Mouse (Mus musculus): Measurements from ENCODE around the gene Ushbp1. TPM values are rescaled to one million over a fixed set of nuclear protein-coding genes. Genes with fewer than 3 reads are reported as not detected.

The Ushbp1 gene
- polyA plus RNA-seq, 1 experiment from 2014 or later: 5.6 TPM

DNA sequence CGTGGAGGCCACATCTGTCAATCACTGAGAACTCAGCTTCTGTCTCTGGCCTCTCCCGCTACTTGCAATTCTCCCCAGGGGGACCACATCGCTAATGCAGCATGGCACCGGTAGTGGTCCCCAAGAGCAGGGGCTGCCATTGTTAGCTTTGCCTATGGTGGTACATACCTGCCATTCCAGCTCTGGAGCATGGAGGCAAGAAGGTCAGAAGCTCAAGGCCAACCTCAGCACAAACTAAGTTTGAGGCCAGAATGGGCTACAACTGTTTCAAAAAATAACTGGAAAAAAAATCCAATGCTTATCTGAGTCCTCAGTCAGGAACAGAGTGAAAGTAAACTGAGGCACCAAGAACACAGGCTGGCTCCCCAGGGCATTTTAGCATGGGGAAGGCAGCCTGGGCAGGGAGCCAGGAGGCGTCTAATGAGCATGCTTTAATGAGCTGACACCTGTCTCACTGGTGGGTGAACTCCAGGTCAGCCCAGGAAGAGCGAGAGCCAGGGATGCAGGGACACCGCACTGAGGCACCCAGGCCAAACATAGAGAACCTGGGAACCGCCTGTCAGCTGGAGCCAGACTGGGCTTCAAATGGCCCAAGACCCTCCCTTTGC lies 19.1 kb downstream of the Ushbp1 start:
- peaks cover 24% of the 10 kb centered on the region for H3K27me3 ChIP-seq
- H3K4me1 ChIP-seq: peaks cover 52% of the 10 kb centered on the region
- no peak overlapping the region; the same call in 1 of the 2 replicates for H3K9ac ChIP-seq (replicated peaks)
- peak overlapping the region; percentile 38 for H3K4me3 ChIP-seq
- ATAC-seq (ENCODE audit: low FRiP score, low read depth): no peak
- WGBS: 40% methylated on average over 8 of the region's 8 CpGs
- peak overlapping the region; percentile 56 for H3K4me2 ChIP-seq (replicated peaks)
- peaks cover 31% of the 10 kb centered on the region for H3K36me3 ChIP-seq
- H3K27ac ChIP-seq (replicated peaks): peak overlapping the region; percentile 68; the same call in 1 of the 2 replicates
- H3K9me3 ChIP-seq: no peaks in the 10 kb centered on the region

DNA sequence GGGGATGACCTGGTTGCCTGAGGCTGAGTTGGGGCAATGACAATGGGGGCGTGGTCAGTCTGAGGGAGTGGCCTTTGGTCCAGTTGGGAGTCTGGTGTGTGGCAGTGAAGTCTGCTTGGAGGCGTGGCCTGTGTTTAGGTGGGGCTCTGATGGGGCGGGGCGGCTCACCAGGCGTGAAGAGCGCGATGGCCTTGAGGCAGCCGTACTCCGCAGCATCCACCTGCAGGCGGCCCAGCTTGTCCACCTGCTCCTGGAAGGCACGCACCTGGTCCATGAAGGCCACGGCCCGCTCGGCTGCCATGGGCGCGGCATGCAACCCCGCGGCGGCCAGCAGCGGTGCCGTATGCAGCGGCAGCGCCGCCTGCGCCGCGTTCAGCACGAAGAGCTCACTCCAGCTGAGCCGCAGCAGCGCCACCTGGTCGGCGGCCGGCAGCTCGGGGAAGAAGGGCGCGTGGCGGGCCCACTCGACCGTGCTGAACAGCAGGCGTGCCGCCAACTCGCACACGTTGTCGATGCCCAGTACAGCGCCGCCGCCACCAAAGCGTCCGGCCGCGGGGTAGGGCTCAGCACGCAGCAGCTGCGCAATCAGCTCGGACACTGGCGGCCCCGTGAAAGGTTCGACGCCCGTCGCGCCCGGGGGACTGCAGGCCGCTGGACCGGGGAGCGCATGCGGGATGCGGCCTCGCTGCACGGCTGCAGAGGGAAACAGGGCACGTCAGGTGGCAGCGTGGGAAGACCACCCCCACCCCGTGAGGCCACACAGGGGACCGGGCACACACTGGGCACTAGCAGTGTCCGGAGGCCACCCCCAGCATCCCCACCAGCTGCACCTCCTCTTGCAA lies 19.8 kb downstream of the Ushbp1 start:
- Histone ChIP-seq H3K27ac (replicated peaks) (peak overlapping the region; percentile 68), H3K9ac (replicated peaks) (peak overlapping the region; percentile 59), H3K9me3 (no peaks in the 10 kb centered on the region), H3K27me3 (peaks cover 21% of the 10 kb centered on the region), H3K4me1 (peaks cover 46% of the 10 kb centered on the region), H3K36me3 (peaks cover 31% of the 10 kb centered on the region), H3K4me2 (replicated peaks) (peak overlapping the region; percentile 56), H3K4me3 (peak overlapping the region; percentile 38)
- WGBS: 6% methylated on average over 74 of the region's 74 CpGs
- peak; percentile 3 for ATAC-seq (ENCODE audit: low FRiP score, low read depth)

DNA sequence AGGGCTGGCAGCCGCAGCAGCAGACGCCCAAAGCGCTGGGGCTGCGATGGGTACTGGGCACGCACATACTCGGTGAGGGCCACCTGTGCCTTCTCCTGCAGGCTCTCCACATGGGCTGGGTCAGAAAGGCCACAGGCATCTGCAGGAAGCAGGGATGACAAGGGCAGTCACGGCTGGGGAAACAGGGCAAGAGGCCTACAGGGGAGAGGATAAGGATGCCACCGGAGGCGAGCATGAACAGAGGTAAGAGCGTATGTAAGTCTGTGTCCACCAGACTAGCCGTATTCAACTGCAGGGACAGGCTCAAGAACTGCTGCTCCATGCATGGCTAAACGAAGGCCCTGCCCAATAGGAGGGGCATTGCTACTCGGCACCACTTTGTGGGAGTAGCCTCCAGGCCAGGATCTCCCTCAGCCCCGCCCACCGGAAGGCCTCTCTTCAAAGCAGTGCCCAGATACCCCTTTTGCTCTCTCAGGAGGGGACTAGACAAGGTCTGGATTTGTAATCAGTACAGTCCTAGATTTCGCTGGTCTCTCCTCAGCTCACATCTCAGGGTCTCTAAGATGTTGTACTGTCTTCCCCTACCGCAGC lies 20.9 kb downstream of the Ushbp1 start:
- WGBS: 79% methylated on average over 17 of the region's 17 CpGs
- Histone ChIP-seq H3K4me1 (peaks cover 42% of the 10 kb centered on the region), H3K9ac (replicated peaks) (no peak overlapping the region), H3K27me3 (peaks cover 18% of the 10 kb centered on the region), H3K36me3 (peaks cover 34% of the 10 kb centered on the region), H3K4me2 (replicated peaks) (no peak overlapping the region), H3K27ac (replicated peaks) (no peak overlapping the region), H3K9me3 (no peaks in the 10 kb centered on the region), H3K4me3 (no peak overlapping the region)
- no peak for ATAC-seq (ENCODE audit: low FRiP score, low read depth)

DNA sequence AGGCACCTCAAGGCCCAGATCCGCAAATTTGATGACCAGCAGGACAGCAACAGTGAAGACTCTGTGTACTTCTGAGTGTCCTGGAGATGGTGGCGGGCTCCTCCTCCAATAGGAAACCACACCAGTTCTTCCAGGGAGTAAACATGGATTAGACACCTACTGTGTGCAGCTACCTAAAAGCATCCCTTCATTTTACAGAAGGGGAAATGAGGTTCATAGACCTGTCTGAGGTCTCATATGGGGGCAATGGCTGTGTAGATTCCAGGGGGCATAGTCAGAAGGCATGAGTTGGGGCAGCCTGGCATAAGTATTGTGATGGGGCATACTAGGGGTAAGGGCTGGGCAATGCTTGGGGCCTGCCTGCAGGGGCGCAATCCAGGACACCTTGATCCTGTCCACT lies 22.6 kb downstream of the Ushbp1 start:
- WGBS: 95% methylated on average over 3 of the region's 3 CpGs
- Histone ChIP-seq H3K4me3 (no peak overlapping the region), H3K4me2 (replicated peaks) (no peak overlapping the region)

DNA sequence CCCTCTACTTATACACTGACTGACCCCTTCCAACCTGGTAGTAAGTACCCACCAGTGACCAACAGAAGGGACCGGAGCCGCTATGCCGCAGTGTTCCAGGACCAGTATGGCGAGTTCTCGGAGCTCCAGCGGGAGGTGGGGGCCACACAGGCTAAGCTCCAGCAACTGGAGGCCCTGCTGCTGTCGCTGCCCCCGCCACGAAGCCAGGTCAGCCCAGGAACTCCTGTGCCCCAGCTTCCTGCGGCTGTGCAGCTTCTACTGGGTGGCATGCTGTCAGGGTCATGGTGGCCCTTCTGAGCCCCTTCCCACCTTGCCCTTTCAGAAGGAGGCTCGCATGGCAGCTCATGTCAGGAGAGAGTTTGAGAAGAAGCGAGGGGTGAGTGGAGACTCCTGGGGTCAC lies 23.2 kb downstream of the Ushbp1 start:
- Histone ChIP-seq H3K4me1 (peaks cover 43% of the 10 kb centered on the region), H3K27me3 (peaks cover 13% of the 10 kb centered on the region), H3K9me3 (no peaks in the 10 kb centered on the region), H3K36me3 (peaks cover 39% of the 10 kb centered on the region), H3K4me2 (replicated peaks) (no peak overlapping the region), H3K4me3 (no peak overlapping the region), H3K27ac (replicated peaks) (no peak overlapping the region), H3K9ac (replicated peaks) (no peak overlapping the region)
- ATAC-seq (ENCODE audit: low FRiP score, low read depth): no peak
- WGBS: 82% methylated on average over 12 of the region's 12 CpGs

More for the DNA sequence above, 22.6 kb downstream of the Ushbp1 start:
- H3K9ac ChIP-seq (replicated peaks): no peak overlapping the region
- peaks cover 43% of the 10 kb centered on the region for H3K36me3 ChIP-seq
- H3K4me1 ChIP-seq: peaks cover 37% of the 10 kb centered on the region
- H3K9me3 ChIP-seq: no peaks in the 10 kb centered on the region
- peaks cover 18% of the 10 kb centered on the region for H3K27me3 ChIP-seq
- ATAC-seq (ENCODE audit: low FRiP score, low read depth): no peak
- H3K27ac ChIP-seq (replicated peaks): no peak overlapping the region

DNA sequence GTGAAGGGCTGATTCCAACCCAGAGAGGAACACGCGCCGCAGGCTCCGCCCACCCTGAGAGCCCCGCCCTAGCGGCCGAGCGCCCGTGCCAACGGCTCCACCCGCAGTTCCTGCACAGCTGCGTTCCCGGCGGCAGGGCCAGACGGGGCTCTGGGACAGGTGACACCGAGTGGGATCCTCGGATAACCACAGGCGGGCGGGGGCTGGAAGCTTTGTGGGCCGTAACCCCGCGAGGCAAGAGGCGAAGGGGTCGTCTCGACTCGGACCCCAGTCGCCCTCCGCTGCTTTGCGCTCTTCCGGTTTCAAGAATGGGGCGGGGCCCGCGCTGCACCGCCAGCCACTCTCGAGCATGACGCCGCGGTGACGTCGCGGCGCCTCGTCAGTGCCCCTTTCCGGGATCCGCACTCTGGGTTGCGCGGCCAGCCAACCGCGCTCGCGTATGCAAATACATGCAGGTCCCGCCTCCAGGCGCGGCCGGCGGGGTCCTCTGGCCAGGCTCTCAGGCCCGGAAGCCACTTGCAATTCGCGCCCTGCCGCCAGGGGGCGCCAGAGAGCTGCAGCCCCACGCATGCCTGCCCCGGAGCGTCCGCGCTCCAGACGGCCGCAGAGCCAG lies 24.3 kb downstream of the Ushbp1 start, which contains the start of gene Ocel1:
Gene Ocel1, plus strand, starts transcription at position 63 of the 613 bp plus-strand sequence.
- Histone ChIP-seq H3K4me3 (peak within 1 kb of the TSS; percentile 80), H3K9ac (replicated peaks) (peak within 1 kb of the TSS; percentile 61), H3K27me3 (peaks cover 2% of the 10 kb centered on the region; the same call in 1 of the 2 replicates), H3K36me3 (peaks cover 39% of the 10 kb centered on the region), H3K4me1 (peaks cover 38% of the 10 kb centered on the region), H3K27ac (replicated peaks) (peak within 1 kb of the TSS; percentile 80), H3K4me2 (replicated peaks) (peak within 1 kb of the TSS; percentile 51), H3K9me3 (no peaks in the 10 kb centered on the region)
- 1% methylated on average over 68 of the region's 68 CpGs for WGBS
- ATAC-seq (ENCODE audit: low FRiP score, low read depth): peak; percentile 88

DNA sequence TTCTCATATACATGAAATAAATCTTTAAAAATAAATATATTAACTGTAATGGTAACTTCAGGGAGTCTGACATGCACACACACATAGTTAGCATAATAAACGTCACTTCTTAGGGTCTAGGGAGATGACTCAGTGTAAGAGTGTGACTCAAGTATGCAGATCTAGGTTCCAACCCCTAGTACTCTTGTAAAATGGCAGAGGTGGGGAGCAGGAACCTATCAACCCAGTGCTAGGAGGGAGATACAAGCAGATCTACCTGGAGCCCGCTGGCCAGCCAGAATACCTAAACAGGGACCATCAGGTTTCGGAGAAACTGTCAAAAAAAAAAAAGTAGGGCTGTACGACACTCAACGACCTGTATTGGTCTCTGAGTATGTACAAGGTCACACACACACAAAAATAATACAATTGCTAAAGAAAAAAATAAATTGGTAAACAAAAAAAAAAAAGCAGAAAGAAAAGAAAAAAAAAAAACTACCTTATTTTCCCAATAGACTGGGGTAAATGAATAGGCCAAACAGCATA lies 24.8 kb downstream of the Ushbp1 start:
- Histone ChIP-seq H3K4me1 (peaks cover 37% of the 10 kb centered on the region), H3K27me3 (no peaks in the 10 kb centered on the region), H3K36me3 (peaks cover 39% of the 10 kb centered on the region), H3K4me3 (peak overlapping the region; percentile 80), H3K4me2 (replicated peaks) (peak overlapping the region; percentile 51), H3K9ac (replicated peaks) (peak overlapping the region; percentile 61; the same call in 1 of the 2 replicates), H3K9me3 (no peaks in the 10 kb centered on the region), H3K27ac (replicated peaks) (0 out of 2 replicates have a peak overlapping the region, but pooled peaks have one; percentile 80)
- WGBS: 32% methylated on average over 5 of the region's 5 CpGs
- ATAC-seq (ENCODE audit: low FRiP score, low read depth): no peak

DNA sequence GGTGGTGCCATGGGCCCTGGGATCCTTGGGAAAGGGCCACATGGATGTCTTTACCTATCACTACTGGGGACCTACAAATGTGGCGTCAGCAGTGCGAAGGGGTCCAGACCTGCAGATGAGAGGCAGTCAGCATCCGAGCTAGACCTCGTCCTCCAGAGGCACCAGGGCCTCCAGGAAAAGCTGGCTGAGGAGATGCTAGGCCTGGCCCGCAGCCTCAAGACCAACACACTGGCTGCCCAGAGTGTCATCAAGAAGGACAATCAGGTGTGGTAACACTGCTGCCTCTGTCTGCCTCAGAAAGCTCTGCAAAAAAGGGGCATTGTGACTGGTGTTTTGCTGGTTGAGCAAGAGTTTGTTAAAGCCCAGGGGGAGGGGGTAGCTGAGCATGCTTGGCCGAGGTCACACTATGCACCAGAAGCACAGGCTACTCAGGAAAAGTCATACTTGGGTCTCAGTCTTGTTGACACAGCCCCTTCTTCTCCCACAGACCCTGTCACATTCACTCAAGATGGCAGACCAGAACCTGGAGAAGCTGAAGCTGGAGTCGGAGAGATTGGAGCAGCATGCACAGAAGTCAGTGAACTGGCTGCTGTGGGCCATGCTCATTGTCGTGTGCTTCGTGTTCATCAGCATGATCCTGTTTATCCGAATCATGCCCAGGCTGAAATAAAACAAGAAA lies 26.4 kb downstream of the Ushbp1 start:
- 94% methylated on average over 10 of the region's 10 CpGs for WGBS
- Histone ChIP-seq H3K4me3 (no peak overlapping the region), H3K9me3 (no peaks in the 10 kb centered on the region), H3K27ac (replicated peaks) (no peak overlapping the region), H3K4me1 (peaks cover 28% of the 10 kb centered on the region), H3K36me3 (peaks cover 25% of the 10 kb centered on the region), H3K4me2 (replicated peaks) (no peak overlapping the region), H3K27me3 (no peaks in the 10 kb centered on the region), H3K9ac (replicated peaks) (no peak overlapping the region)
- ATAC-seq (ENCODE audit: low FRiP score, low read depth): no peak

DNA sequence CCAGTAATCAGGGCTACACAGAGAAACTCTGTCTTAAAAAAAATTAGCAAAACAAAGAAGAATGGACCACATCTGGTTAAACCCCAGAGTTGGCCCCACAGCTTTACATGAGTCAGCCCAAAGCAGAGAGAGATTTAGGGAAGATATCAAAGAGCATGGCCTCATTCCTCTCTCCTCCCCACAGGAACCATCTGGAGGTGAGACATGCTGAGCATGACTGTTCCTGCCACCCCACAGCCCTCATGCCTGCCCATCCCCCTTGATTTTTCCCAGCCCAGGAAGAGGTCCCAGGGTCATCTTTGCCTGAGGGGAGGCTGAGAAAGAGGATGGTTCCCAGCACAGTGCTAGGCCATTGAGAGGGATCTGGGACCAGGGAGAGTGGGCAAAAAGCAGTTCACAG lies 27.2 kb downstream of the Ushbp1 start:
- Histone ChIP-seq H3K9me3 (no peaks in the 10 kb centered on the region), H3K36me3 (peaks cover 16% of the 10 kb centered on the region), H3K4me1 (peaks cover 28% of the 10 kb centered on the region), H3K4me3 (peak overlapping the region; percentile 59; the same call in 1 of the 2 replicates), H3K27me3 (no peaks in the 10 kb centered on the region), H3K4me2 (replicated peaks) (peak overlapping the region; percentile 70; the same call in 1 of the 2 replicates), H3K9ac (replicated peaks) (peak overlapping the region; percentile 65; the same call in 1 of the 2 replicates), H3K27ac (replicated peaks) (no peak overlapping the region)
- ATAC-seq (ENCODE audit: low FRiP score, low read depth): no peak

DNA sequence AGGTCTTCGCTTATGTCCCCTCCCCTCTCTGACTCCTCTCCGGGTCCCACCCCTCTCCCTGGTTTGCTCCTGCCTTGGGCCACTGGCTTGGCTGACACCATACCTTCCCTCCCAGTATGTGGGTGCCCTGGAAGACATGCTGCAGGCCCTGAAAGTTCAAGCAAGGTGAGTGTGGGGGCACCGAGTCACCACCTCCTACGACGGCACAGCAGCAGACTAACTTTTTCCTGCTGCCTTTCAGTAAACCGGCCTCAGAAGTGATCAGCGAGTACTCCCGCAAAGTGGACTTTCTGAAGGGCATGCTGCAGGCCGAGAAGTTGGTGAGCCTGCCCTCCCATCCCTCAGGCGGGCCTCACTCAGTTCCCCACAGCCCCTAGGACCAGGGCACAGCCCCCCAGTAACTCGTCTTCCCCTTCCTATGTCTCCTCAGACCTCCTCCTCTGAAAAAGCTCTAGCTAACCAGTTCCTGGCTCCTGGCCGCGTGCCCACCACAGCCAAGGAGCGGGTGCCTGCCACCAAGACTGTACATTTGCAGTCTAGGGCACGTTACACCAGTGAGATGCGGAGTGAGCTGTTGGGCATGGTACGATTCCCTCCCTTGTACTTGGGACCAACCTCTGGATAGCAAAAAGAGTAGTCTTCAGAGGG lies 27.9 kb downstream of the Ushbp1 start:
- Histone ChIP-seq H3K4me2 (replicated peaks) (peak overlapping the region; percentile 70), H3K4me1 (peaks cover 28% of the 10 kb centered on the region), H3K9ac (replicated peaks) (peak overlapping the region; percentile 65), H3K27ac (replicated peaks) (peak overlapping the region; percentile 81), H3K9me3 (no peaks in the 10 kb centered on the region), H3K36me3 (peaks cover 12% of the 10 kb centered on the region), H3K27me3 (no peaks in the 10 kb centered on the region), H3K4me3 (peak overlapping the region; percentile 59)
- peak; percentile 75; the same call in 1 of the 2 replicates for ATAC-seq (ENCODE audit: low FRiP score, low read depth)
- 53% methylated on average over 17 of the region's 17 CpGs for WGBS

Data from midbrain, embryonic 12.5 days (tissue).